Mouse (Mus musculus) liver, adult 2 months (tissue): ENCODE data around the gene Acnat2. TPM values are rescaled to one million over a fixed set of nuclear protein-coding genes. Genes with fewer than 3 reads are reported as not detected.

ENCODE experiments used
- polyA plus RNA-seq: library from polyadenylated mRNA; depleted of rRNA; stranded (reverse); fragments of >200 nt; gene quantifications from 2 replicates; pipeline ENCODE4 v1.2.3, GENCODE M21; 2012; rRNA removed
- total RNA-seq: library from RNA; depleted of rRNA; stranded (reverse); fragments of >200 nt; gene quantifications from 2 replicates; pipeline ENCODE4 v1.2.3, GENCODE M21; 2014; rRNA removed

Gene Acnat2
- total and polyA plus RNA-seq, 2 experiments = 28.6 to 70.2 TPM

Other genes with a start within 250 kb of the Acnat2 start
- 92.1 and 112 TPM in 2 replicates for gene Acnat1, start 65.8 kb upstream of the Acnat2 start, total RNA-seq
- 38.6 and 38.8 TPM in 2 replicates for gene Acnat1, start 65.8 kb upstream of the Acnat2 start, polyA plus RNA-seq
- gene Baat, start 98.4 kb upstream of the Acnat2 start, total RNA-seq = 245 and 304 TPM in 2 replicates
- 73.9 and 76.0 TPM in 2 replicates for gene Baat, start 98.4 kb upstream of the Acnat2 start, polyA plus RNA-seq
- 30.1 and 32.2 TPM in 2 replicates for gene Mrpl50, start 112.9 kb upstream of the Acnat2 start, total RNA-seq
- gene Mrpl50, start 112.9 kb upstream of the Acnat2 start, polyA plus RNA-seq = 4.9 and 7.2 TPM in 2 replicates
- 5.2 and 6.4 TPM in 2 replicates for gene Zfp189, start 113.0 kb upstream of the Acnat2 start, total RNA-seq
- 1.1 and 1.5 TPM in 2 replicates for gene Zfp189, start 113.0 kb upstream of the Acnat2 start, polyA plus RNA-seq
- 3,873 and 3,924 TPM in 2 replicates for gene Aldob, start 141.4 kb upstream of the Acnat2 start, total RNA-seq
- gene Aldob, start 141.4 kb upstream of the Acnat2 start, polyA plus RNA-seq = 2,627 and 3,122 TPM in 2 replicates
- 0.27 and 0.46 TPM in 2 replicates for gene Tmem246, start 189.7 kb upstream of the Acnat2 start, total RNA-seq
- 0.51 and 0.59 TPM in 2 replicates for gene Tmem246, start 189.7 kb upstream of the Acnat2 start, polyA plus RNA-seq
- gene Rnf20, start 223.9 kb upstream of the Acnat2 start, total RNA-seq = 18.3 and 20.0 TPM in 2 replicates
- gene Rnf20, start 223.9 kb upstream of the Acnat2 start, polyA plus RNA-seq = 8.5 and 8.7 TPM in 2 replicates